8 mouse cellular contexts compared by ENCODE assay signal in the genomic region with DNA sequence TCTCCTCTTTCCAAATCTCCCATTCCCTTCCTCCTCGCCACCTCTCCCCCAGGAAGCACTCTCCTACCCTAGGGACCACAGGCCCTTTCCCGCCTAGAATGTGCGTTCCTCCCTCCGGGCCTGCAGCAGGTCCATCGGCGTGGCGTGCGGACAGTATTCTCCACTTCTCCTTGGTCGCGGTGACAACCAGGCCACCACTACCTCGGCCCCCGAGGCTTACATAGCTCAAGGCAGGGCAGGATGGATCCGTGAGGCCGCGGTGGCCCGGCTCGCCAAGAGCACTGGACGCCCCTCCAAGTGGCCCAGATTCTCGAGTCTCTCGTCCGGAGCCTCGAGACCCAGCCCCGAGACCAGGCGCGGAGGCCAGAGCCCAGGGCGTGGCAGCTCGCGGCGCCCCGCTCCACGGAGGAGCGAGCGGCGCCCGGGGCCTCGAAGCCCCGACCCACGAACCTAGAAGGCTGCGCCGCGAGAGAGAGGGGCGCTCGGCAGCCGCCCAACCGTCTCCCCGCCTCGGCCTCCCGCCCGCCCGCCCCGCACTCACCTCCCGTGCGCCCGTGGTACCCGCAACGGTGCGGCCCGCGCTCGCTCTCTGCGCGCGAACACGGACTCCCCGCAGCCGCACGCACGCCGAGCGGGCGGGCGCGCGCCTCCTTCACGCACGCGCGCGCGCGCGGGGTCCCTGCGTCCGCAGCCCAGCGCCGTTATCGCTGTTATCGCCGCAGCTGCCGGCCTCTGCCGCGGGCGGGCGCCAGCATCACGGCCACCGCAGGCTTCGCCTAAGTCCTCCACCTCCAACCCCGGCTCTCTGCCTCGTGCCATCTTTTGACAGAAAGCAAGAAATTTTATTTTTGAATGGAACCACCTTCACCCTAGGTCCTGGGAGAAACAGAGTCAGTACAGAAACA. TPM values are rescaled to one million over a fixed set of nuclear protein-coding genes. Genes with fewer than 3 reads are reported as not detected.
DNase-seq lines count a peak whose midpoint lies in the region; ATAC-seq and TF ChIP-seq lines count a peak whose summit lies in the region.

Gene B3galnt1, minus strand, starts transcription at position 700 of the 905 bp plus-strand sequence.

- H3K79me2 ChIP-seq in CH12.LX (replicated peaks; ENCODE audit: control insufficient read depth, extremely low read depth, insufficient read depth, poor library complexity, severe bottlenecking), result no peaks in the 10 kb centered on the region

- ATAC-seq in forebrain, embryonic 12.5 days (ENCODE audit: low FRiP score), result peak; percentile 88
- peak; percentile 65 for ATAC-seq in heart, embryonic 15.5 days (replicated peaks; ENCODE audit: insufficient number of reproducible peaks, insufficient read depth, low FRiP score, low read depth)
- ATAC-seq in liver, embryonic 14.5 days (ENCODE audit: insufficient read depth), result no peak
- ATAC-seq in neural tube, embryonic 12.5 days (ENCODE audit: low FRiP score, low read depth), result peak; percentile 92

- dilution Hi-C loops in CH12.LX (cut with MboI; ENCODE audit: extremely low pct_ligation_motif_present, extremely low pct_unique_long_range_greater_than_20kb, low sequenced_read_pairs), result no loop called here

- peak; percentile 43 for TF ChIP-seq RAD21 in CH12.LX (IDR thresholded peaks at IDR 0.05; ENCODE audit: low read depth, low read length)

- under 1% methylated on average over 64 of the region's 99 CpGs for WGBS in forebrain, embryonic 12.5 days
- under 1% methylated on average over 84 of the region's 99 CpGs for WGBS in heart, embryonic 15.5 days
- 1% methylated on average over 99 of the region's 99 CpGs for WGBS in liver, embryonic 14.5 days (ENCODE audit: insufficient replicate concordance)
- WGBS in neural tube, embryonic 12.5 days, result under 1% methylated on average over 82 of the region's 99 CpGs

- DNase-seq in CH12.LX (ENCODE audit: extremely low read depth), result no peak
- peak; percentile 89 for DNase-seq in brain, embryonic 14.5 days (ENCODE audit: low read depth)
- DNase-seq in kidney, postnatal 14 days, result peak; percentile 72
- DNase-seq in liver, embryonic 14.5 days (ENCODE audit: low read depth in 3 of 3, low spot score in 3 of 3), result no peak
- peak; percentile 54 for DNase-seq in testis, postnatal 14 days (ENCODE audit: low spot score)

- peak within 1 kb of the TSS in 1 of 3 experiments; percentile 50 for H3K4me3 ChIP-seq in CH12.LX (replicated peaks in 1 of 3; ENCODE audit: low read depth in 2 of 3, low read length in 2 of 3, poor library complexity in 1 of 3)
- H3K4me3 ChIP-seq in forebrain, embryonic 12.5 days (replicated peaks), result peak within 1 kb of the TSS; percentile 76
- peak within 1 kb of the TSS; percentile 73 for H3K4me3 ChIP-seq in heart, embryonic 15.5 days
- peak within 1 kb of the TSS; percentile 0 to 55 for H3K4me3 ChIP-seq in liver, embryonic 14.5 days (ENCODE audit: insufficient read depth in 1 of 2, low read depth in 2 of 2, low read length in 2 of 2)
- peak within 1 kb of the TSS; percentile 65 for H3K4me3 ChIP-seq in neural tube, embryonic 12.5 days

- no peak for TF ChIP-seq POLR2A in CH12.LX (IDR thresholded peaks at IDR 0.05; ENCODE audit: low read depth, low read length)
- peak; percentile 74 for TF ChIP-seq POLR2A in brain, embryonic 14.5 days (IDR thresholded peaks at IDR 0.05; ENCODE audit: borderline replicate concordance, extremely low read depth, insufficient read depth, insufficient read length, poor library complexity, severe bottlenecking)

- TF ChIP-seq CTCF in CH12.LX (conservative IDR thresholded peaks at IDR 0.05 in 1 of 2, IDR thresholded peaks at IDR 0.05 in 1 of 2; ENCODE audit: low read depth in 2 of 2, low read length in 2 of 2), result peak in 1 of 2 experiments; percentile 57; a peak in 2 of 4 replicates
- TF ChIP-seq CTCF in brain, embryonic 14.5 days (IDR thresholded peaks at IDR 0.05; ENCODE audit: borderline replicate concordance, extremely low read depth, insufficient read depth, insufficient read length), result peak; percentile 21; the same call in 1 of the 2 replicates
- peak; percentile 43; the same call in 1 of the 2 replicates for TF ChIP-seq CTCF in liver, embryonic 14.5 days (IDR thresholded peaks at IDR 0.05; ENCODE audit: low read depth)

- peaks cover 3% of the 10 kb centered on the region for H3K9me3 ChIP-seq in CH12.LX (replicated peaks; ENCODE audit: low read length)
- H3K9me3 ChIP-seq in forebrain, embryonic 12.5 days, result no peaks in the 10 kb centered on the region
- H3K9me3 ChIP-seq in heart, embryonic 15.5 days (replicated peaks), result no peaks in the 10 kb centered on the region
- no peaks in the 10 kb centered on the region for H3K9me3 ChIP-seq in liver, embryonic 14.5 days (ENCODE audit: control insufficient read depth, low read length)
- no peaks in the 10 kb centered on the region for H3K9me3 ChIP-seq in neural tube, embryonic 12.5 days

- in situ Hi-C loops in CH12.LX (cut with MboI; ENCODE audit: low pct_ligation_motif_present, low pct_unique_long_range_greater_than_20kb, low sequenced_read_pairs), result no loop called here

- peaks cover 0 to 3% of the 10 kb centered on the region in 2 experiments; a peak in 2 of 4 replicates for H3K4me1 ChIP-seq in CH12.LX (ENCODE audit: control insufficient read depth in 1 of 2, insufficient read depth in 2 of 2)
- H3K4me1 ChIP-seq in forebrain, embryonic 12.5 days, result peaks cover 22% of the 10 kb centered on the region
- peaks cover 15% of the 10 kb centered on the region for H3K4me1 ChIP-seq in heart, embryonic 15.5 days (replicated peaks)
- H3K4me1 ChIP-seq in liver, embryonic 14.5 days (replicated peaks; ENCODE audit: control insufficient read depth in 2 of 2, insufficient read depth in 2 of 2, low read length in 1 of 2), result no peaks in the 10 kb centered on the region
- peaks cover 11% of the 10 kb centered on the region for H3K4me1 ChIP-seq in neural tube, embryonic 12.5 days

- H3K36me3 ChIP-seq in CH12.LX (replicated peaks in 1 of 2; ENCODE audit: control insufficient read depth in 1 of 2, insufficient read depth in 1 of 2, low read length in 1 of 2), result no peaks in the 10 kb centered on the region
- H3K36me3 ChIP-seq in forebrain, embryonic 12.5 days (replicated peaks), result 0 out of 2 replicates have a peak, but pooled peaks cover 5% of the 10 kb centered on the region
- no peaks in the 10 kb centered on the region for H3K36me3 ChIP-seq in heart, embryonic 15.5 days
- H3K36me3 ChIP-seq in liver, embryonic 14.5 days (replicated peaks; ENCODE audit: control insufficient read depth, insufficient read depth, low read depth), result no peaks in the 10 kb centered on the region
- no peaks in the 10 kb centered on the region for H3K36me3 ChIP-seq in neural tube, embryonic 12.5 days

- H3K9ac ChIP-seq in CH12.LX (ENCODE audit: insufficient read depth, low read depth), result no peak within 1 kb of the TSS; the same call in 1 of the 2 replicates
- peak within 1 kb of the TSS; percentile 86 for H3K9ac ChIP-seq in forebrain, embryonic 12.5 days
- peak within 1 kb of the TSS; percentile 68 for H3K9ac ChIP-seq in heart, embryonic 15.5 days
- no peak within 1 kb of the TSS for H3K9ac ChIP-seq in liver, embryonic 14.5 days (replicated peaks)
- peak within 1 kb of the TSS; percentile 84 for H3K9ac ChIP-seq in neural tube, embryonic 12.5 days

- H3K27ac ChIP-seq in CH12.LX (ENCODE audit: insufficient read depth, low read depth), result no peak within 1 kb of the TSS
- H3K27ac ChIP-seq in forebrain, embryonic 12.5 days, result peak within 1 kb of the TSS; percentile 70
- peak within 1 kb of the TSS; percentile 27; the same call in 1 of the 2 replicates for H3K27ac ChIP-seq in heart, embryonic 15.5 days
- no peak within 1 kb of the TSS for H3K27ac ChIP-seq in liver, embryonic 14.5 days
- no peak within 1 kb of the TSS for H3K27ac ChIP-seq in neural tube, embryonic 12.5 days

- H3K27me3 ChIP-seq in CH12.LX (replicated peaks), result no peaks in the 10 kb centered on the region
- H3K27me3 ChIP-seq in forebrain, embryonic 12.5 days, result no peaks in the 10 kb centered on the region
- H3K27me3 ChIP-seq in heart, embryonic 15.5 days, result no peaks in the 10 kb centered on the region
- H3K27me3 ChIP-seq in liver, embryonic 14.5 days (ENCODE audit: control insufficient read depth, insufficient read depth, low read length), result peaks cover 14% of the 10 kb centered on the region
- no peaks in the 10 kb centered on the region for H3K27me3 ChIP-seq in neural tube, embryonic 12.5 days (replicated peaks)

- no peak for TF ChIP-seq EP300 in CH12.LX (IDR thresholded peaks at IDR 0.05; ENCODE audit: low read length)
- no peak for TF ChIP-seq EP300 in liver, embryonic 14.5 days (IDR thresholded peaks at IDR 0.05; ENCODE audit: low read depth)

- peak within 1 kb of the TSS; percentile 57 for H3K4me2 ChIP-seq in CH12.LX (ENCODE audit: insufficient read depth, low read depth, poor library complexity, severe bottlenecking)
- peak within 1 kb of the TSS; percentile 77 for H3K4me2 ChIP-seq in forebrain, embryonic 12.5 days
- H3K4me2 ChIP-seq in heart, embryonic 15.5 days, result peak within 1 kb of the TSS; percentile 96
- peak within 1 kb of the TSS; percentile 57 for H3K4me2 ChIP-seq in liver, embryonic 14.5 days (ENCODE audit: low read depth)
- H3K4me2 ChIP-seq in neural tube, embryonic 12.5 days (replicated peaks), result peak within 1 kb of the TSS; percentile 83

TF ChIP-seq in CH12.LX, 34 proteins besides CTCF, POLR2A, EP300 and RAD21:
- no peak for TF ChIP-seq MAFK (IDR thresholded peaks at IDR 0.05; ENCODE audit: insufficient replicate concordance, low read length)
- TF ChIP-seq NRF1 (IDR thresholded peaks at IDR 0.05; ENCODE audit: low read depth, low read length), result peak; percentile 62
- TF ChIP-seq USF2 (conservative IDR thresholded peaks at IDR 0.05; ENCODE audit: low read depth, low read length), result no peak
- peak; percentile 50 for TF ChIP-seq SMC3 (IDR thresholded peaks at IDR 0.05; ENCODE audit: low read depth, low read length)
- TF ChIP-seq JUND (conservative IDR thresholded peaks at IDR 0.05; ENCODE audit: low read depth, low read length), result no peak
- no peak for TF ChIP-seq BHLHE40 (IDR thresholded peaks at IDR 0.05; ENCODE audit: low read depth, low read length)
- no peak for TF ChIP-seq TBP (conservative IDR thresholded peaks at IDR 0.05; ENCODE audit: low read depth, low read length)
- no peak for TF ChIP-seq ZNF384 (IDR thresholded peaks at IDR 0.05; ENCODE audit: low read depth, low read length)

RNA-seq across cellular contexts. Expression of gene B3galnt1, which starts in this region (rescaled TPM):
- total RNA-seq in CH12.LX (2012; rRNA removed), result 0.08 TPM in 2 replicates
- total RNA-seq in CH12.LX (2014; rRNA removed), result not detected in 2 replicates
- polyA plus RNA-seq in CH12.LX (2012; ENCODE audit: insufficient read length, low read depth), result not detected in 2 replicates
- polyA plus RNA-seq in brain, embryonic 14.5 days (2012; rRNA removed), result 37.3 and 41.2 TPM in 2 replicates
- polyA plus RNA-seq in forebrain, embryonic 12.5 days (2016; fragmentation: Nextera tagmentation; extraction: Ambion mirVana), result 40.6 and 43.8 TPM in 2 replicates
- 16.9 and 20.6 TPM in 2 replicates for polyA plus RNA-seq in heart, embryonic 15.5 days (2015; fragmentation: Nextera tagmentation; extraction: Ambion mirVana)
- polyA plus RNA-seq in liver, embryonic 14.5 days (2012; rRNA removed), result 0.97 and 1.3 TPM in 2 replicates
- 2.9 and 3.5 TPM in 2 replicates for polyA plus RNA-seq in liver, embryonic 14.5 days (2014; fragmentation: Nextera tagmentation; extraction: Ambion mirVana)
- 46.4 and 46.9 TPM in 2 replicates for polyA plus RNA-seq in neural tube, embryonic 12.5 days (2016; fragmentation: Nextera tagmentation; extraction: Ambion mirVana)

Comparison
In these comparisons a context has a peak if more than half of its experiments do, and no peak if none do; other contexts are left out.
1. DNase-seq: peak in brain, embryonic 14.5 days (single experiment), kidney, postnatal 14 days (single experiment) and testis, postnatal 14 days (single experiment); none in CH12.LX (single experiment) and liver, embryonic 14.5 days (0 of 3).
2. H3K27ac ChIP-seq: peak in forebrain, embryonic 12.5 days (single experiment) and heart, embryonic 15.5 days (single experiment); none in CH12.LX (single experiment), liver, embryonic 14.5 days (single experiment) and neural tube, embryonic 12.5 days (single experiment).
3. H3K9ac ChIP-seq: peak in forebrain, embryonic 12.5 days (single experiment), heart, embryonic 15.5 days (single experiment) and neural tube, embryonic 12.5 days (single experiment); none in CH12.LX (single experiment) and liver, embryonic 14.5 days (single experiment).
4. Peak in every context shown above with its lines, with median percentiles within 50 percentile points of each other: H3K4me2 ChIP-seq.